Mouse (Mus musculus): ENCODE results near the gene Drd3. TPM values are rescaled to one million over a fixed set of nuclear protein-coding genes. Genes with fewer than 3 reads are reported as not detected.

The Drd3 gene
- 0.12 TPM in 1 of 2 replicates, not detected in the other for polyA plus RNA-seq (2012; rRNA removed; ENCODE audit: low replicate concordance)

GRCm38 (mm10) chr16:43753751-43754150, at the start of gene Drd3:
Gene Drd3, plus strand, starts transcription at chr16:43754026.

Other genes starting within 250 kb of the Drd3 start
- 2.3 and 4.1 TPM in 2 replicates for gene Tigit, start 89.9 kb upstream of the Drd3 start, polyA plus RNA-seq (2012; rRNA removed; ENCODE audit: low replicate concordance)
- 0.58 and 0.71 TPM in 2 replicates for gene Ccdc191, start 135.8 kb downstream of the Drd3 start, polyA plus RNA-seq (2012; rRNA removed; ENCODE audit: low replicate concordance)
- 1.9 and 5.1 TPM in 2 replicates for gene Qtrt2, start 172.8 kb downstream of the Drd3 start, polyA plus RNA-seq (2012; rRNA removed; ENCODE audit: low replicate concordance)
- 1.9 and 3.9 TPM in 2 replicates for gene Zdhhc23, start 225.8 kb downstream of the Drd3 start, polyA plus RNA-seq (2012; rRNA removed; ENCODE audit: low replicate concordance)

Data from duodenum, adult 2 months (tissue).